In genomic region chr7:139185971-139186370, GRCm38 (mm10) we compare ENCODE assay signal across 24 mouse cellular contexts. TPM values are rescaled to one million over a fixed set of nuclear protein-coding genes. Genes with fewer than 3 reads are reported as not detected.
DNase-seq lines count a peak whose midpoint lies in the region; ATAC-seq lines count a peak whose summit lies in the region.
"Had no signal": no experiment of that assay in that cellular context is flagged by ENCODE, and none has a peak within 500 bp of the region (broad histone marks: within the 10 kb centered on the region; RNA-seq: fewer than 3 reads in every experiment).

No protein-coding gene starts in this region.

- H3K9me3 ChIP-seq in hindbrain, embryonic 16.5 days (ENCODE audit: control insufficient read depth, low read length), result no peaks in the 10 kb centered on the region
- peaks cover 12% of the 10 kb centered on the region; the same call in 1 of the 2 replicates for H3K9me3 ChIP-seq in hindbrain, embryonic 10.5 days
- H3K9me3 ChIP-seq in midbrain, embryonic 15.5 days, result no peaks in the 10 kb centered on the region
- no peaks in the 10 kb centered on the region for H3K9me3 ChIP-seq in midbrain, embryonic 13.5 days
- H3K9me3 ChIP-seq: liver, embryonic 15.5 days; stomach, embryonic 15.5 days had no signal

- H3K36me3 ChIP-seq in hindbrain, embryonic 16.5 days (ENCODE audit: control insufficient read depth, insufficient read depth, low read length), result no peaks in the 10 kb centered on the region
- H3K36me3 ChIP-seq in hindbrain, embryonic 10.5 days, result no peaks in the 10 kb centered on the region
- no peaks in the 10 kb centered on the region for H3K36me3 ChIP-seq in midbrain, embryonic 15.5 days (replicated peaks)
- no peaks in the 10 kb centered on the region for H3K36me3 ChIP-seq in midbrain, embryonic 13.5 days
- H3K36me3 ChIP-seq: heart, embryonic 13.5 days; limb, embryonic 12.5 days; liver, embryonic 15.5 days; stomach, embryonic 15.5 days had no signal

- no peak overlapping the region for H3K9ac ChIP-seq in hindbrain, embryonic 16.5 days (ENCODE audit: low read depth, low read length)
- H3K9ac ChIP-seq in midbrain, embryonic 15.5 days, result no peak overlapping the region
- no peak overlapping the region for H3K9ac ChIP-seq in midbrain, embryonic 13.5 days (replicated peaks)
- H3K9ac ChIP-seq: heart, embryonic 13.5 days; limb, embryonic 12.5 days; liver, embryonic 15.5 days; lung, embryonic 14.5 days; stomach, embryonic 15.5 days had no signal

- DNase-seq in hindbrain, embryonic 10.5 days (ENCODE audit: low spot score), result no peak
- peak; percentile 28 for DNase-seq in testis, postnatal 10 days (ENCODE audit: low spot score)
- no peak for DNase-seq in testis, postnatal 14 days (ENCODE audit: low spot score)
- no peak for DNase-seq in kidney, postnatal 25 days
- DNase-seq: adrenal gland, postnatal 25 days; B cell, adult 2 months; cerebellum, adult 18-20 months; gastrocnemius, postnatal 14 days; heart, postnatal 10 days; kidney, postnatal 4 days; layer of hippocampus, adult 9-11 months; lung, embryonic 14.5 days; lung, postnatal 14 days; thymus, adult 2 months; thymus, postnatal 36 days had no signal

- no peak overlapping the region for H3K4me3 ChIP-seq in hindbrain, embryonic 16.5 days (ENCODE audit: low read length)
- H3K4me3 ChIP-seq in hindbrain, embryonic 10.5 days, result no peak overlapping the region
- no peak overlapping the region for H3K4me3 ChIP-seq in midbrain, embryonic 15.5 days
- H3K4me3 ChIP-seq in midbrain, embryonic 13.5 days (replicated peaks), result no peak overlapping the region
- H3K4me3 ChIP-seq: erythroblast, embryonic 14.5 days; heart, embryonic 13.5 days; limb, embryonic 12.5 days; liver, embryonic 15.5 days; stomach, embryonic 15.5 days had no signal

- H3K4me1 ChIP-seq in hindbrain, embryonic 16.5 days (ENCODE audit: control insufficient read depth, insufficient read depth, low read depth, low read length), result peaks cover 16% of the 10 kb centered on the region
- peaks cover 12% of the 10 kb centered on the region for H3K4me1 ChIP-seq in hindbrain, embryonic 10.5 days (replicated peaks)
- peaks cover 18% of the 10 kb centered on the region for H3K4me1 ChIP-seq in midbrain, embryonic 15.5 days
- peaks cover 18% of the 10 kb centered on the region for H3K4me1 ChIP-seq in midbrain, embryonic 13.5 days (replicated peaks)

- 50% methylated on average over 5 of the region's 5 CpGs for WGBS in hindbrain, embryonic 16.5 days
- 65% methylated on average over 5 of the region's 5 CpGs for WGBS in hindbrain, embryonic 10.5 days
- WGBS in midbrain, embryonic 15.5 days, result 50% methylated on average over 5 of the region's 5 CpGs
- WGBS in midbrain, embryonic 13.5 days, result 45% methylated on average over 5 of the region's 5 CpGs

- H3K27ac ChIP-seq in hindbrain, embryonic 16.5 days (ENCODE audit: low read depth, low read length), result no peak overlapping the region
- no peak overlapping the region for H3K27ac ChIP-seq in hindbrain, embryonic 10.5 days
- H3K27ac ChIP-seq in midbrain, embryonic 15.5 days, result no peak overlapping the region
- H3K27ac ChIP-seq in midbrain, embryonic 13.5 days, result no peak overlapping the region
- H3K27ac ChIP-seq: heart, embryonic 13.5 days; limb, embryonic 12.5 days; liver, embryonic 15.5 days; stomach, embryonic 15.5 days had no signal

- H3K4me2 ChIP-seq in hindbrain, embryonic 16.5 days (ENCODE audit: low read length), result peak overlapping the region; percentile 18
- peak overlapping the region; percentile 9; the same call in 1 of the 2 replicates for H3K4me2 ChIP-seq in midbrain, embryonic 15.5 days
- H3K4me2 ChIP-seq in midbrain, embryonic 13.5 days (replicated peaks), result no peak overlapping the region
- H3K4me2 ChIP-seq: heart, embryonic 13.5 days; limb, embryonic 12.5 days; liver, embryonic 15.5 days; lung, embryonic 14.5 days; stomach, embryonic 15.5 days had no signal

- peaks cover 9% of the 10 kb centered on the region; the same call in 1 of the 2 replicates for H3K27me3 ChIP-seq in hindbrain, embryonic 16.5 days (replicated peaks; ENCODE audit: control insufficient read depth, insufficient read depth, low read length)
- peaks cover 64% of the 10 kb centered on the region for H3K27me3 ChIP-seq in hindbrain, embryonic 10.5 days (ENCODE audit: insufficient read depth, poor library complexity, severe bottlenecking)
- peaks cover 15% of the 10 kb centered on the region for H3K27me3 ChIP-seq in midbrain, embryonic 15.5 days (replicated peaks)
- peaks cover 41% of the 10 kb centered on the region for H3K27me3 ChIP-seq in midbrain, embryonic 13.5 days

- ATAC-seq in hindbrain, embryonic 16.5 days, result no peak
- ATAC-seq in midbrain, embryonic 15.5 days (replicated peaks), result no peak
- no peak for ATAC-seq in midbrain, embryonic 13.5 days
- ATAC-seq: inflammation-experienced regulatory T-cells, adult 6 months had no signal

RNA-seq across cellular contexts. Expression of gene Lrrc27, which starts 26.8 kb away (rescaled TPM):
- polyA plus RNA-seq in hindbrain, embryonic 16.5 days (2015; fragmentation: Nextera tagmentation; extraction: Ambion mirVana), result 3.8 and 6.8 TPM in 2 replicates
- polyA plus RNA-seq in hindbrain, embryonic 10.5 days (2016; fragmentation: Nextera tagmentation; extraction: Ambion mirVana), result 4.1 and 4.9 TPM in 2 replicates
- polyA plus RNA-seq in midbrain, embryonic 15.5 days (2015; fragmentation: Nextera tagmentation; extraction: Ambion mirVana), result 4.1 and 4.6 TPM in 2 replicates
- polyA plus RNA-seq in midbrain, embryonic 13.5 days (2015; fragmentation: Nextera tagmentation; extraction: Ambion mirVana), result 4.8 and 6.8 TPM in 2 replicates
- polyA plus RNA-seq: erythroblast, embryonic 14.5 days had no signal

RNA-seq across cellular contexts. Expression of gene Stk32c, which starts 27.1 kb away (rescaled TPM):
- polyA plus RNA-seq in hindbrain, embryonic 16.5 days (2015; fragmentation: Nextera tagmentation; extraction: Ambion mirVana), result 2.9 and 3.0 TPM in 2 replicates
- polyA plus RNA-seq in hindbrain, embryonic 10.5 days (2016; fragmentation: Nextera tagmentation; extraction: Ambion mirVana), result 0.35 and 0.60 TPM in 2 replicates
- polyA plus RNA-seq in midbrain, embryonic 15.5 days (2015; fragmentation: Nextera tagmentation; extraction: Ambion mirVana), result 2.3 and 2.4 TPM in 2 replicates
- 0.49 and 0.79 TPM in 2 replicates for polyA plus RNA-seq in midbrain, embryonic 13.5 days (2015; fragmentation: Nextera tagmentation; extraction: Ambion mirVana)
- polyA plus RNA-seq: erythroblast, embryonic 14.5 days; liver, embryonic 15.5 days had no signal
